Mouse (Mus musculus): ENCODE measurements at regions not wholly inside any gene's neighbourhood (a gene's known extent, or its start where the extent isn't known, plus 50 kb on each side); places are given as distances from the start of the nearest gene placed in this dataset.

DNA sequence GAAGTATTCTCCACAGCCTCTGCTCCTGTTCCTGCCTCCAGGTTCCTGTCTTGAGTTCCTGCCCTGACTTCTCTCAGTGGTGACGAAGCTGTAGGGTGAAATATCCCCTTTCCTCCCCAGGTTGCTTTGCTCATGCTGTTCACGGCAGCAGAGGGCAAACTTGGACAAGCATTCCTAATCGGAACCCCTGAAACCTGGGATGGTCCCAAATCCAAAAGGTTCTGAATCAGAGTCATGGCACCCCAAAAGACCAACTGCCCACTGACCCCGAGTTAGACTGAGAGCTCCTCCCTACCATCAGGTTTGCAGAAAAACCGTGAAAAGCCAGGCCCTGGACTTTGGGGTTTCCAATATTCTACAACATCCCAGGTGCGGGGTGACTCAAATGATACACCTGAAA is 128.7 kb upstream of the Spata13 start:
- TF ChIP-seq CTCF (IDR thresholded peaks at IDR 0.05): no peak
- no peak for TF ChIP-seq EP300 (IDR thresholded peaks at IDR 0.05)

All from lung, postnatal 0 days (tissue).